Mouse (Mus musculus) lung, embryonic 16.5 days (tissue): Measurements from ENCODE around the gene Cdh3. TPM values are rescaled to one million over a fixed set of nuclear protein-coding genes. Genes with fewer than 3 reads are reported as not detected.
A peak's percentile ranks its signal among the peaks of the same experiment; 100 is the strongest.
"Not testable (repeated sequence)": the region's sequence is repeated elsewhere in the genome, so short reads cannot be mapped to it uniquely, and the experiment has no call there.

Experiments used
- ATAC-seq: fragments of 200-750 bp; cut with Nextera tagmentation; 2 replicates; pipeline ENCODE4 v1.8.0; 2017; ENCODE audit warnings: low read depth, mild to moderate bottlenecking, moderate library complexity
- H3K27ac ChIP-seq: fragments of 300-500 bp; sonication (generic); 2 replicates; pipeline ENCODE4 v1.5.1; 2014; ENCODE audit warnings: mild to moderate bottlenecking, control low read depth, low read length
- H3K27me3 ChIP-seq: fragments of 300-500 bp; sonication (generic); 2 replicates; pipeline ENCODE4 v1.6.1; 2014; ENCODE audit warnings: low read depth, low read length, mixed read lengths; ENCODE audit not compliant: control insufficient read depth, insufficient read depth
- H3K36me3 ChIP-seq: fragments of 300-500 bp; sonication (generic); 2 replicates; pipeline ENCODE4 v1.6.1; 2014; ENCODE audit warnings: low read length; ENCODE audit not compliant: control insufficient read depth, insufficient read depth
- H3K4me1 ChIP-seq: fragments of 300-500 bp; sonication (generic); replicated peaks from 2 replicates; pipeline ENCODE4 v1.6.1; 2014; ENCODE audit warnings: low read length, mixed read lengths; ENCODE audit not compliant: control insufficient read depth, insufficient read depth
- H3K4me2 ChIP-seq: fragments of 300-500 bp; sonication (generic); 2 replicates; pipeline ENCODE4 v1.6.1; 2014; ENCODE audit warnings: low read depth, low read length, control low read depth
- H3K4me3 ChIP-seq: fragments of 300-500 bp; sonication (generic); 2 replicates; pipeline ENCODE4 v1.5.1; 2014; ENCODE audit warnings: mild to moderate bottlenecking, low read length, control low read depth
- H3K9ac ChIP-seq: fragments of 300-500 bp; sonication (generic); 2 replicates; pipeline ENCODE4 v1.6.1; 2014; ENCODE audit warnings: low read length, control low read depth
- H3K9me3 ChIP-seq: fragments of 300-500 bp; sonication (generic); 2 replicates; pipeline ENCODE4 v1.6.1; 2016; ENCODE audit warnings: low read length; ENCODE audit not compliant: control insufficient read depth
- WGBS: fragments of 180-500 bp; shearing (Covaris S2); extraction: QIAGEN DNeasy Blood & Tissue Kit; methylation state at CpG from one replicate; pipeline ENCODE4 v1.1.7; 2014; 5-methylcytosine and 5-hydroxymethylcytosine counted together
- polyA plus RNA-seq: library from polyadenylated mRNA; unstranded; fragments of >200 nt; fragmentation: Nextera tagmentation; extraction: Ambion mirVana; gene quantifications from 2 replicates; pipeline ENCODE4 v1.2.1, GENCODE M21; 2015

Cdh3 gene
- polyA plus RNA-seq, 1 experiment from 2014 or later, result 20.7 TPM

GRCm38 (mm10) chr8:106592458-106592857 lies 81.8 kb downstream of the Cdh3 start:
- Histone ChIP-seq H3K9ac (no peak overlapping the region), H3K9me3 (no peaks in the 10 kb centered on the region), H3K27me3 (no peaks in the 10 kb centered on the region), H3K4me1 (no peaks in the 10 kb centered on the region), H3K4me2 (no peak overlapping the region), H3K36me3 (no peaks in the 10 kb centered on the region), H3K4me3 (no peak overlapping the region), H3K27ac (no peak overlapping the region)
- no peak for ATAC-seq
- 56% methylated on average over 3 of the region's 3 CpGs for WGBS

GRCm38 (mm10) chr8:106595623-106596022 lies 84.9 kb downstream of the Cdh3 start:
- not testable (repeated sequence) for H3K4me1 ChIP-seq, H3K4me2 ChIP-seq, H3K4me3 ChIP-seq, H3K9ac ChIP-seq, H3K27me3 ChIP-seq, H3K27ac ChIP-seq, H3K9me3 ChIP-seq, ATAC-seq, H3K36me3 ChIP-seq
- WGBS, result 87% methylated on average over 3 of the region's 3 CpGs

- no peak overlapping the region for H3K9ac ChIP-seq
- no peaks in the 10 kb centered on the region for H3K9me3 ChIP-seq
- ATAC-seq, result no peak
- H3K4me3 ChIP-seq, result no peak overlapping the region
- WGBS, result 95% methylated on average over 5 of the region's 5 CpGs
- H3K4me2 ChIP-seq, result no peak overlapping the region
- H3K36me3 ChIP-seq, result no peaks in the 10 kb centered on the region
- H3K27me3 ChIP-seq, result peaks cover 4% of the 10 kb centered on the region; the same call in 1 of the 2 replicates
- H3K4me1 ChIP-seq, result no peaks in the 10 kb centered on the region
- no peak overlapping the region for H3K27ac ChIP-seq
These were observed 86.4 kb downstream of the Cdh3 start for GRCm38 (mm10) chr8:106597067-106597466.

GRCm38 (mm10) chr8:106599265-106599979 lies 88.7 kb downstream of the Cdh3 start:
- WGBS, result 35% methylated on average over 7 of the region's 7 CpGs
- Histone ChIP-seq H3K4me3 (no peak overlapping the region), H3K9me3 (no peaks in the 10 kb centered on the region), H3K4me2 (no peak overlapping the region), H3K9ac (no peak overlapping the region), H3K4me1 (0 out of 2 replicates have a peak, but pooled peaks cover 2% of the 10 kb centered on the region), H3K27ac (no peak overlapping the region), H3K27me3 (peaks cover 25% of the 10 kb centered on the region), H3K36me3 (no peaks in the 10 kb centered on the region)
- no peak for ATAC-seq

GRCm38 (mm10) chr8:106603131-106603819 lies 92.6 kb downstream of the Cdh3 start, which contains the start of gene Cdh1:
TSS of gene Cdh1 (plus strand) at chr8:106603351.
- H3K9ac ChIP-seq, result peak within 1 kb of the TSS; percentile 76
- H3K27me3 ChIP-seq, result peaks cover 32% of the 10 kb centered on the region
- H3K9me3 ChIP-seq, result no peaks in the 10 kb centered on the region
- ATAC-seq, result peak; percentile 94
- peak within 1 kb of the TSS; percentile 91 for H3K27ac ChIP-seq
- under 1% methylated on average over 53 of the region's 53 CpGs for WGBS
- H3K4me2 ChIP-seq, result peak within 1 kb of the TSS; percentile 62
- peaks cover 6% of the 10 kb centered on the region for H3K4me1 ChIP-seq
- H3K4me3 ChIP-seq, result peak within 1 kb of the TSS; percentile 61
- H3K36me3 ChIP-seq, result no peaks in the 10 kb centered on the region

GRCm38 (mm10) chr8:106603933-106604332 lies 93.2 kb downstream of the Cdh3 start:
- Histone ChIP-seq H3K36me3 (no peaks in the 10 kb centered on the region), H3K27ac (peak overlapping the region; percentile 91), H3K9me3 (no peaks in the 10 kb centered on the region), H3K9ac (peak overlapping the region; percentile 76), H3K4me2 (peak overlapping the region; percentile 62), H3K4me3 (peak overlapping the region; percentile 61), H3K4me1 (peaks cover 6% of the 10 kb centered on the region), H3K27me3 (peaks cover 32% of the 10 kb centered on the region)
- WGBS, result 1% methylated on average over 19 of the region's 19 CpGs
- ATAC-seq, result no peak

- H3K36me3 ChIP-seq, result no peaks in the 10 kb centered on the region
- H3K9ac ChIP-seq, result no peak overlapping the region
- peaks cover 17% of the 10 kb centered on the region for H3K4me1 ChIP-seq
- no peak for ATAC-seq
- no peak overlapping the region for H3K27ac ChIP-seq
- H3K9me3 ChIP-seq, result no peaks in the 10 kb centered on the region
- H3K4me2 ChIP-seq, result peak overlapping the region; percentile 47
- H3K27me3 ChIP-seq, result peaks cover 32% of the 10 kb centered on the region
- H3K4me3 ChIP-seq, result no peak overlapping the region; the same call in 1 of the 2 replicates
- 37% methylated on average over 7 of the region's 7 CpGs for WGBS
These were observed 95.0 kb downstream of the Cdh3 start for GRCm38 (mm10) chr8:106605657-106606056.

- Histone ChIP-seq H3K4me2 (peak overlapping the region; percentile 47), H3K27me3 (peaks cover 32% of the 10 kb centered on the region)
These were observed 95.4 kb downstream of the Cdh3 start for GRCm38 (mm10) chr8:106606121-106606520.

GRCm38 (mm10) chr8:106606601-106607145 lies 96.0 kb downstream of the Cdh3 start:
- H3K9me3 ChIP-seq, result no peaks in the 10 kb centered on the region
- peak overlapping the region; percentile 47; the same call in 1 of the 2 replicates for H3K4me2 ChIP-seq
- 0 out of 2 replicates have a peak overlapping the region, but pooled peaks have one; percentile 4 for H3K4me3 ChIP-seq
- 22% methylated on average over 13 of the region's 15 CpGs for WGBS
- H3K4me1 ChIP-seq, result peaks cover 19% of the 10 kb centered on the region
- H3K27me3 ChIP-seq, result peaks cover 32% of the 10 kb centered on the region
- no peaks in the 10 kb centered on the region for H3K36me3 ChIP-seq
- H3K27ac ChIP-seq, result no peak overlapping the region
- peak overlapping the region; percentile 22; the same call in 1 of the 2 replicates for H3K9ac ChIP-seq
- ATAC-seq, result no peak

More at GRCm38 (mm10) chr8:106606121-106606520, 95.4 kb downstream of the Cdh3 start:
- Histone ChIP-seq H3K4me3 (no peak overlapping the region), H3K27ac (no peak overlapping the region), H3K9ac (no peak overlapping the region), H3K4me1 (peaks cover 17% of the 10 kb centered on the region), H3K9me3 (no peaks in the 10 kb centered on the region), H3K36me3 (no peaks in the 10 kb centered on the region)
- ATAC-seq, result no peak
- 22% methylated on average over 4 of the region's 4 CpGs for WGBS
